Comparison of ENCODE assay signal across 7 mouse cellular contexts in the genomic region with DNA sequence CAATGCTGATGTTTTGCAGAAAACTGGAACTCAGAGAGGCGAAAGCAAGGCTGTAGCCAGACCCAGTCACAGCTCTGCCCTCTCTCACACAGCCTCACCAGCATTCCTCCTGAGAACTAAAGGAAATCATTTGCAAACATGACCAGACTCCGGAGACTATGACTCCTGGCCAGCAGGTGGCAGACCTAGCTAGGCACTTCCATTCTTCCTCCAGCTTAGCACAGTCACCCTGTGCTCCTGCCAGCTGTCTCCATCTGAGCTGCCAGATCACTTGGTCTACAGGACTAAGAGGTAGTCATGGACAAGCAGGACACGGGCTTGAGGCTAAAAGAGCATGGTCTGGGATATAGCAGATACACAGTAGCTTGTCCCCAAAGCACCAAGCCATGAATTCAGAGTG. TPM values are rescaled to one million over a fixed set of nuclear protein-coding genes. Genes with fewer than 3 reads are reported as not detected.
DNase-seq lines count a peak whose midpoint lies in the region; ATAC-seq lines count a peak whose summit lies in the region.

No protein-coding gene starts in this region.

- intact Hi-C loops in left cerebral cortex, postnatal 10 days (cut with DNase I), result loop anchor here (5.0 to 10.0 kb wide), 4 partner anchors 62 to 470 kb away; a partner anchor contains a TSS

- peaks cover 22% of the 10 kb centered on the region for H3K4me1 ChIP-seq in intestine, embryonic 15.5 days (replicated peaks)
- H3K4me1 ChIP-seq in midbrain, embryonic 11.5 days (ENCODE audit: control insufficient read depth, insufficient read depth, low read length), result peaks cover 29% of the 10 kb centered on the region

- H3K27ac ChIP-seq in intestine, embryonic 15.5 days, result no peak overlapping the region
- H3K27ac ChIP-seq in midbrain, embryonic 11.5 days (ENCODE audit: low read depth, low read length), result no peak overlapping the region

- 1% methylated on average over 3 of the region's 3 CpGs for WGBS in intestine, embryonic 15.5 days
- WGBS in midbrain, embryonic 11.5 days, result 5% methylated on average over 3 of the region's 3 CpGs

- no peak overlapping the region for H3K4me2 ChIP-seq in intestine, embryonic 15.5 days (replicated peaks)
- H3K4me2 ChIP-seq in midbrain, embryonic 11.5 days, result no peak overlapping the region

- H3K36me3 ChIP-seq in intestine, embryonic 15.5 days, result no peaks in the 10 kb centered on the region
- H3K36me3 ChIP-seq in midbrain, embryonic 11.5 days (ENCODE audit: control insufficient read depth, insufficient read depth, low read length), result no peaks in the 10 kb centered on the region

- DNase-seq in adipocyte (ENCODE audit: low spot score), result peak; percentile 96
- peak; percentile 92 to 96 for DNase-seq in cerebellum, postnatal 36 days
- DNase-seq in gastrocnemius, adult 8-10 months (ENCODE audit: low spot score in 2 of 2), result peak; percentile 79 to 85
- peak; percentile 83 to 89 for DNase-seq in left cerebral cortex, postnatal 10 days (ENCODE audit: extremely low spot score in 1 of 2, low spot score in 2 of 2)
- peak; percentile 96 for DNase-seq in midbrain, embryonic 11.5 days (ENCODE audit: low spot score, missing footprints)
- DNase-seq in skeletal muscle tissue, adult 2 months (ENCODE audit: low read depth, low spot score), result peak; percentile 84

- H3K9me3 ChIP-seq in intestine, embryonic 15.5 days, result no peaks in the 10 kb centered on the region
- H3K9me3 ChIP-seq in midbrain, embryonic 11.5 days (ENCODE audit: control insufficient read depth, low read length), result no peaks in the 10 kb centered on the region

- H3K27me3 ChIP-seq in intestine, embryonic 15.5 days (replicated peaks), result peaks cover 11% of the 10 kb centered on the region
- H3K27me3 ChIP-seq in midbrain, embryonic 11.5 days (ENCODE audit: control insufficient read depth, insufficient read depth, low read length), result no peaks in the 10 kb centered on the region; the same call in 1 of the 2 replicates

- peak; percentile 16; the same call in 1 of the 2 replicates for ATAC-seq in intestine, embryonic 15.5 days
- peak; percentile 45 for ATAC-seq in midbrain, embryonic 11.5 days (ENCODE audit: low FRiP score)

- H3K4me3 ChIP-seq in intestine, embryonic 15.5 days (replicated peaks), result no peak overlapping the region
- no peak overlapping the region for H3K4me3 ChIP-seq in midbrain, embryonic 11.5 days (ENCODE audit: low read depth, low read length)

- H3K9ac ChIP-seq in intestine, embryonic 15.5 days, result no peak overlapping the region
- H3K9ac ChIP-seq in midbrain, embryonic 11.5 days (ENCODE audit: low read length), result no peak overlapping the region

RNA-seq across cellular contexts. Expression of a gene that starts 2.7 kb away (rescaled TPM):
- total RNA-seq in gastrocnemius, adult 8-10 months (2022), result 10 to 100 TPM; 29.9 to 53.4 (median 43.1) TPM
- polyA plus RNA-seq in intestine, embryonic 15.5 days (2015; fragmentation: Nextera tagmentation; extraction: Ambion mirVana), result 43.0 and 49.4 TPM in 2 replicates
- 100 to 1,000 TPM; 105 to 125 TPM for total RNA-seq in left cerebral cortex, postnatal 10 days (2021)
- polyA plus RNA-seq in midbrain, embryonic 11.5 days (2014; fragmentation: Nextera tagmentation; extraction: Ambion mirVana), result 38.9 and 39.2 TPM in 2 replicates

RNA-seq across cellular contexts. Expression of a gene that starts 2.7 kb away (rescaled TPM):
- 10 to 100 TPM in 2 of 4 experiments, 1 to 10 TPM in 2; 7.8 to 12.7 (median 9.9) TPM for total RNA-seq in gastrocnemius, adult 8-10 months (2022)
- polyA plus RNA-seq in intestine, embryonic 15.5 days (2015; fragmentation: Nextera tagmentation; extraction: Ambion mirVana), result 21.7 and 22.1 TPM in 2 replicates
- 10 to 100 TPM; 43.0 to 46.4 TPM for total RNA-seq in left cerebral cortex, postnatal 10 days (2021)
- polyA plus RNA-seq in midbrain, embryonic 11.5 days (2014; fragmentation: Nextera tagmentation; extraction: Ambion mirVana), result 66.9 and 71.0 TPM in 2 replicates

RNA-seq across cellular contexts. Expression of a gene that starts 56.2 kb away (rescaled TPM):
- 10 to 100 TPM; 10.7 to 14.7 (median 12.5) TPM for total RNA-seq in gastrocnemius, adult 8-10 months (2022)
- 21.4 and 24.8 TPM in 2 replicates for polyA plus RNA-seq in intestine, embryonic 15.5 days (2015; fragmentation: Nextera tagmentation; extraction: Ambion mirVana)
- total RNA-seq in left cerebral cortex, postnatal 10 days (2021), result 10 to 100 TPM; 41.8 to 44.2 TPM
- 33.1 and 34.9 TPM in 2 replicates for polyA plus RNA-seq in midbrain, embryonic 11.5 days (2014; fragmentation: Nextera tagmentation; extraction: Ambion mirVana)
